Mouse (Mus musculus) urinary bladder, postnatal 14 days (tissue): ENCODE data around the gene Pcbp3.
"Not testable (repeated sequence)": the region's sequence is repeated elsewhere in the genome, so short reads cannot be mapped to it uniquely, and the experiment has no call there.

ENCODE experiments used
- DNase-seq: peaks from one replicate; pipeline ENCODE4 v3.0.0; 2021; ENCODE audit warnings: low spot score

The Pcbp3 gene

GRCm38 (mm10) chr10:76961790-76962489, at the start of gene Pcbp3:
TSS of gene Pcbp3 (minus strand) at chr10:76961887.
- peak; percentile 97 for DNase-seq

- no peak for DNase-seq
Observed at GRCm38 (mm10) chr10:77008698-77009097, 47.0 kb upstream of the Pcbp3 start.

GRCm38 (mm10) chr10:77008109-77008561, 46.4 kb upstream of the Pcbp3 start:
- peak; percentile 13 for DNase-seq

DNA sequence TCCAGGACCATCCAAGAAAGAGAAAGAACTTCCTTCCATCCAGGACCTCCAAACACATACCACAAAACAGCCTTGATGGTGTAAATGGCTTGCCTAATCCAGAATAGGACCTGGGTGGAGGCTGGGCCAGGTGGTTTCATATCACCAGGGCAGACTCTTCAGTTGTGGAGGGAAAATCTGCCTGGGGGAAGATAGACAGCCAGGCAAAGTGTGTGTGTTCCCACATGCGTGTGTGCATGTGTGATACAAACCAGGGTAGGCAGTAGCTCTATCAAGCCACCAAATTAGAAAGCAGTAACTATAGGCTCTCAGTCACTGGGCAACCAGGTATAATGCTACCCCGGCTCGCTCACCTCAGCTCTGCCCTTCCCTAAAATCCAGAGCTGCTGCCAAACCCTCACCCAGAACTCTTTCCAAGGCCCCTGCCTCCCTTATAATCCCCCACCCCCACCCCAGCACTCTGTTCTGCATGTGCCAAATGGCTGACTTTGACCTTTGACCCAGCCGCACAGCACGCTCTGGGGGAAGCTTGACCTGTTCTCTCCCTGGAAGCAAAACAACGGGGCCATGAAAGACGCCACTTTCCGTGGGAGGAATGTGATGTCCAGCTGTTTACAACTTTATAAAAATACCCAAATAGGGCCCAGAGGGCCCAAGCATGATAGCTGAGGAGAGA, 45.9 kb upstream of the Pcbp3 start:
- DNase-seq = no peak

- no peak for DNase-seq
Observed at GRCm38 (mm10) chr10:77004936-77005335, 43.2 kb upstream of the Pcbp3 start.

GRCm38 (mm10) chr10:76997759-76998513, 36.2 kb upstream of the Pcbp3 start:
- DNase-seq = peak; percentile 25

- DNase-seq = no peak
Observed at GRCm38 (mm10) chr10:76992456-76992855, 30.8 kb upstream of the Pcbp3 start.

DNA sequence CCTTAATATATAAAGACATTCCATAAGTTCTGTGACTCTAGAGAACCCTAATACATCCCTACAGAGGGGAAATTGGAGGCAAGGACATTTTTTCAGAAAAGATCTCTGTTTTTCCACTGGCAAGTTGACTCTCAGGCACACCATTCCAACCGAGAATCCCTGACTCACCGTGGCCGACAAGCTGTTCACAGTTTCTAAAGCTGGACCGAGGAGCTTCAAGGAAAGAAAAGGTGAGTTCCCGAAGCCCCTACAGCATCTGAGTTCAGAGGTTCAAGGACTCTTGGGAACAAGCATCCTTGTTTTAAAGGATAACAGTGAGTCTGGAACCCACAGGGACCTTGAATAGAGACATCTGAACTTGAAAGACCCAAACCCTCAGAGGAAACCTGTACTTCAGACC, 26.9 kb upstream of the Pcbp3 start:
- no peak for DNase-seq

DNA sequence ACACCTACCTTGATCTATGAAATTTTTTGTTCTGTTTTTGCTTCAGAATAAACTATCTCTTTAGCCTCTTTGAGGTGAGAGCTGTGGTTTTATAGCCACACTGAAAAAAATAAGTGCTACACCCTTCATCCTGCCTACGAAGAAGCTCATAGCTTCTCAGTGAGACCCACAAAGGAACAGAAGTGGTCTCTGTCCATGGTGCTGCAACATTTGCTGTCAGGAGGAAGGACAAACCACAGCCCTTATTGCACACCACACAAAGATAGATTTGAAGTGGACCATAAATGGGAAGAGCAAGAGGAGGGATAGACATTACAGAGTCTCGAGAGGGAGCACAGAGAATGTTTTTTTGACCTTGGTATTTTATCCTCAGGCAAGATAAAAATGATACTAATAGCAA, 16.4 kb upstream of the Pcbp3 start:
- peak; percentile 16 for DNase-seq

- DNase-seq = no peak
Observed at GRCm38 (mm10) chr10:76976699-76977098, 15.0 kb upstream of the Pcbp3 start.

- no peak for DNase-seq
Observed at GRCm38 (mm10) chr10:76973797-76974436, 12.2 kb upstream of the Pcbp3 start.

- not testable (repeated sequence) for DNase-seq
Observed at GRCm38 (mm10) chr10:76972318-76972717, 10.6 kb upstream of the Pcbp3 start.

DNA sequence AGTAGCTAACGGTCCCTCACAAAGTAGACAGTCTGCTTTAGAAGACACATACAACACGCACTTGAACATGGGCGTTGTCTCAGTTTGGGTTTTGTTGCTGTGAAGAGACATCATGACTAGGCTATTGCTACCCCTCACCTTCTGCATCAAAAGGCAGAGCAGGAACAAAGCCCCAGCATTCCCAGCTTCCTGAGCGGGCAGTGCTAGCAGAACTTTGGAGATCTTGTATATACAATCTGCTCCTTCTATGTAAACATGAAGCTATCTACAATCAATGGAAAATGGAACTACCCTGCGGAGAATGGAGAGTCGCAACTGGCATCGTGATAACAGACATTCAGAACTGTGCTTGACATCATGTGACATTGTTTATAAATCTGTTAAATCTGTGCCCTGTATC, 9.3 kb upstream of the Pcbp3 start:
- DNase-seq = no peak

DNA sequence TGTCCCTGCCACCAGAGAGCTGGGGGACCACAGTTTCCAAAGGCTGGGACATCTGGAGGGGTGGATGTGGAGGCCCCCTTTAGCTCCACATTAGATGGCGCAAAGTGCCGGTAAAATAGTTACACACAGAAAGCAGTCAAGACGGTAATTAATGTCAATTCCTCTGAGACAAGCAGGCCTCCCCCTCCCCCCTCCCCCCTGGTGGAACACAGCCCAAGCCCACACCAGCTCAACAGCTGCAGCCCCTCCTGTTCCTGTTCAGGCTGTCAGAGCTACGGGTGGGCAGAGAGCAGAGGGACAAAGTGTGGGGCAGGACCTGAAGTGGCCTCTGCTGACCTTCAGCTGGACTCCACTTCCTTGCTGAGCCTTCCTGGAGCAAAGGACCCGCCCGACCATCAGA, 2.7 kb upstream of the Pcbp3 start:
- DNase-seq = no peak

DNA sequence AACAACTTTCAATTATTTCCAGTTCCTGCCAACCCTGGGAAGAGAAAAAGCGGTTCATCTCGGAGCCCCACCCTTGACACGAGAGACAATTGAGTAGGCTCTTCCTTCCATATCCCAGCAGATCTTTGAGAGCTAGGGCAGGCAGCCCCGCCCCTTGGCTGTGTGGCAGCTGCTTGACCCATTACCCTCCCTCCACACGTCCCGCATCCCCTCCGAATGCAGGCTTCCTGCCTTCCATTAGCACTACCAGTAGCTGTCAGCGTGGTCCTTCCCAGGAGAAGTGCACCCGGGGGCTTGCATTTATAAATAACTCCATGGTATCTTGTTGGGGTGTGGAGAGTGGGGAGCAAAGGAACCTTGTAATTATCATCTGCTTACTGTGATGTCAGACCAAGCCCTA, 2.3 kb upstream of the Pcbp3 start:
- DNase-seq = no peak

GRCm38 (mm10) chr10:76961156-76961555, 531 bp downstream of the Pcbp3 start:
- no peak for DNase-seq

DNA sequence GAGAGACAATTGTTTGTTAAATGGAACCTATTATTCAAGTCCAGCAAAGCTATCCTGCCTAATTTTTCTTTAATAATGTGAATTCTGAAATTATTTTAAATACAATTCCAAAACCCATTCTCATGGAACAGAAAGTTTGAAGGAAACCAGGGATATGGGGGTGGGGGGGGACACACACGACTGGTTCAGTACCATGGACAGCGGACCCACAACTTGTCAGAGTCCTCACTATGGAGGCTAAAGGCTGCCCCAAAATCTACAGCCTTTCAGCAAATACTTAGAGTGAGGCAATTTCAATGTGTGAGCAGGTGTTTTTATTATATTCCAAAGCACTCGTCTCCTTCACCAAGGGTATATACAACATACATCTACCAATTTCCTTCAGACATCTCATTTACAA, 3.5 kb downstream of the Pcbp3 start:
- DNase-seq = no peak

- DNase-seq = no peak
Observed at GRCm38 (mm10) chr10:76956200-76956599, 5.5 kb downstream of the Pcbp3 start.

GRCm38 (mm10) chr10:76941038-76941437, 20.6 kb downstream of the Pcbp3 start:
- DNase-seq = no peak

GRCm38 (mm10) chr10:76936827-76937226, 24.9 kb downstream of the Pcbp3 start:
- DNase-seq = no peak

GRCm38 (mm10) chr10:76934805-76935204, 26.9 kb downstream of the Pcbp3 start:
- no peak for DNase-seq

GRCm38 (mm10) chr10:76931794-76932193, 29.9 kb downstream of the Pcbp3 start:
- DNase-seq = no peak
